Mouse (Mus musculus) brown adipose tissue, adult 24 weeks (tissue): Measurements from ENCODE around the gene Fam78b. TPM values are rescaled to one million over a fixed set of nuclear protein-coding genes. Genes with fewer than 3 reads are reported as not detected.

Source experiments
- H3K27ac ChIP-seq: fragments of 200-500 bp; replicated peaks from 2 replicates; pipeline ENCODE4 v1.5.1; 2012; ENCODE audit warnings: low read depth, mild to moderate bottlenecking, low read length
- H3K4me1 ChIP-seq: fragments of 200-500 bp; 2 replicates; pipeline ENCODE4 v1.6.1; 2012; ENCODE audit warnings: low read length, mixed read lengths; ENCODE audit not compliant: control insufficient read depth, insufficient read depth, insufficient read length
- H3K4me3 ChIP-seq: fragments of 200-500 bp; 2 replicates; pipeline ENCODE4 v1.5.1; 2012; ENCODE audit warnings: low read depth, mild to moderate bottlenecking, low read length, moderate library complexity; ENCODE audit not compliant: insufficient read depth
- polyA plus RNA-seq: library from polyadenylated mRNA; stranded (reverse); fragments of >200 nt; gene quantifications from 2 replicates; pipeline ENCODE4 v1.2.4, GENCODE M21; 2012; ENCODE audit not compliant: missing spikeins, insufficient read depth, insufficient read length

Fam78b gene
- 5.0 and 8.0 TPM in 2 replicates for polyA plus RNA-seq

DNA sequence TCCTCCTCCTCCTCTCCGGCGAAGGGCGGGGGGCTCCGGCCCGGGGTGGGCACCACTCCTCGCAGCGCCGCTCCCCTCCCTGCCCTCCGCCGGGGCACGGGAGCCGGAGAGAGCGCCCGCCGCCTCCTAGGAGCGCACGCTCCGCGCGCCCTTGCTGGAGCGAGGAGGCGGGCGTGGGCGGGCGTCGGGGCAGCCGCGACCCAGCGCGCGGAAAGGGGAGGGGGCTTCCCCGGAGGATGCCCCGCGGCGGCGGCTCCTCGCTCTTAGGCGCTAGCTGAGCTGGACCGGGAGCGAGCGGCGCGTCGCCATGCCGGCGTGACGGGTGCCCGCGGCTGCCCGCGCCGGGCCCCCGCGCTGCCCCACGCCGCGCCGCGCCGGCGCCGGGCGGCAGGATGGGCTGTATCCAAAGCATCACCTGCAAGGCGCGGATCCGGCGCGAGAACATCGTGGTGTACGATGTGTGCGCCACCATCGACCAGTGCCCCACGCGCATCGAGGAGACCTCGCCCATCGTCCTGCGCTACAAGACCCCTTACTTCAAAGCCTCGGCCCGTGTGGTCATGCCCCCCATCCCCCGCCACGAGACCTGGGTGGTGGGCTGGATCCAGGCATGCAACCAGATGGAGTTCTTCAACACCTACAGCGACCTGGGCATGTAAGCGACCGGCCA is at the start of gene Fam78b:
Gene Fam78b (plus strand): TSS at position 244 of the 670 bp plus-strand sequence.
- peak within 1 kb of the TSS; percentile 80 for H3K4me3 ChIP-seq
- peak within 1 kb of the TSS; percentile 63 for H3K27ac ChIP-seq
- peaks cover 13% of the 10 kb centered on the region for H3K4me1 ChIP-seq

- Histone ChIP-seq H3K4me1 (no peaks in the 10 kb centered on the region), H3K27ac (no peak overlapping the region), H3K4me3 (no peak overlapping the region)
These were observed 36.7 kb upstream of the Fam78b start for GRCm38 (mm10) chr1:166964508-166964907.

- Histone ChIP-seq H3K4me1 (no peaks in the 10 kb centered on the region; the same call in 1 of the 2 replicates), H3K4me3 (no peak overlapping the region), H3K27ac (no peak overlapping the region)
These were observed 32.9 kb upstream of the Fam78b start for GRCm38 (mm10) chr1:166968271-166968670.

DNA sequence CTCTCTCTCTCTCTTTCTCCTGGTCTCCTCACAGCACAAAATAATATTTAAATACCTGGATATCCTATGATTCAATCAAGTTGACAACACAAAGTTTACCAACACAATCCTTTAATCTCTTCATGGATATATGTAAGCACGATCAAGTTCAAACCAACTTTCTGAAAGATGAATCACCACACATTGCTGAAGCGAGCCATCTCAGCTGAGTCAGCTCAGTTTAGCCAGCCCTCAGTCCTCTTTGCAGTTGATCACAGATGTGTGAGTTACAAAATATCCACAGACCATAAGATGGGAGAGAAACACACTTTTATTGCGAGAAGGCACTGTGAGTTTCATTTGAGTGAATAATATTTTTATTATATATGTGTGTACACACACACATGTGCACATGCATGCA is 27.5 kb upstream of the Fam78b start:
- Histone ChIP-seq H3K27ac (no peak overlapping the region), H3K4me1 (no peaks in the 10 kb centered on the region; the same call in 1 of the 2 replicates), H3K4me3 (no peak overlapping the region)

DNA sequence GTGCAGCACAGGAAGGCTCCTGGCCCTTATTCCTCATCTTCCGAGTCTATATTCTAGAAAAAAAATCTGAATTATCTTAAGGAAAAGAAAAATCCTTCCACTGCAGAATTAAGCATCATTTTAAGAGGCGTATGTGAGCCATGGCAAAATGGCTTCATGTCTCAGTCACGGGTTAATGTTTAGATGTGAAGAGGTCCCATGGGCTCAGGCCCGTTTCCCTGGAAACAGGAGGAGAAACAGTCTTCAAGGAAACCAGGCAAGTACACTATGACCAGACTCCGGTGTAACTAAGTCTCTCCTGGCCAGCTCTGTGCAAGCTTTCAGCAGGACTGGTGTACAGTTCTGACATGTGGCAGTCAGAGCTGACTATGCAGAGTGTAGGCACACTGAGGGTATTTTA is 22.6 kb upstream of the Fam78b start:
- no peak overlapping the region for H3K4me3 ChIP-seq
- no peak overlapping the region for H3K27ac ChIP-seq
- no peaks in the 10 kb centered on the region for H3K4me1 ChIP-seq

DNA sequence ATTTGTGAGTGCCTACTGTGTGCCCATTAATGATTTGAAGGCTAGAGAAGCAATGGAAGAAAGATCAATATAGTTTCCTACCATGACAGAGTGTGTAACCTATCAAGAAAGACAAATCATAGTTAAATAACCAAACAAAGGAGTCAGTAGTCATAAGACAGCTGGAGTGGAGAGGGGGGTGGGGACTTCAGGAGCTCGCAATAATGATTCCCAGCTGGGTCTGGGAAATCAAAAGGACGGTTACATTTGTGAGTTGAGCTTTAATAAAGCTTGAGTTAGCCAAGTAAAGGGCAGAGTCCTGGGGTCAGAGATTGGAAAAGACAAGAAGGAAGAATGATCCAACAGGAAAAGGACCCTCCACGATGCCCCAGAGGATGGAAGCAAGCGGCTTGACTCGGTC is 7.0 kb upstream of the Fam78b start:
- Histone ChIP-seq H3K4me1 (peaks cover 5% of the 10 kb centered on the region; the same call in 1 of the 2 replicates), H3K27ac (no peak overlapping the region), H3K4me3 (no peak overlapping the region)

DNA sequence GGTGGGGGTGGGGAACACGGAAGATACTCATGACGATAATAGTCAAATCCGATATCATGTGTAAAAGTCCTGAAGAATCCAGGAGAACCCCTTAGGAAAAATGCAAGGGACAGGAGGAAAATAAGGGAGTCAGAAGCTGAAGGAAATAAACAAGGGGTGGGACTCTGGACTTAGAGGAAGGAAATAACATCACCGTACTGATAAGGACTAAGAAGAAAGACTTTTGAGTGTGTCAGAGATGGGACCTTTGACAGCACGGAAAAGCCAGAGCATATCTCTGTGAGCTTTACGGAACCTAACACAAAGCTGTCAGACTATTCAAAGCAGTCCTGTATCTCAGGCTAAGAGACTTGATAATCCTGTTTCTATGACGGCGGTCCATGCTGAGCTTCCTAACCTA is 5.0 kb upstream of the Fam78b start:
- peaks cover 5% of the 10 kb centered on the region; the same call in 1 of the 2 replicates for H3K4me1 ChIP-seq
- 0 out of 2 replicates have a peak overlapping the region, but pooled peaks have one; percentile 7 for H3K27ac ChIP-seq
- H3K4me3 ChIP-seq = no peak overlapping the region

GRCm38 (mm10) chr1:166996811-166997210 is 4.4 kb upstream of the Fam78b start:
- Histone ChIP-seq H3K27ac (0 out of 2 replicates have a peak overlapping the region, but pooled peaks have one; percentile 7), H3K4me3 (no peak overlapping the region), H3K4me1 (peaks cover 5% of the 10 kb centered on the region; the same call in 1 of the 2 replicates)

- Histone ChIP-seq H3K4me3 (peak overlapping the region; percentile 80), H3K4me1 (peaks cover 13% of the 10 kb centered on the region), H3K27ac (peak overlapping the region; percentile 55; the same call in 1 of the 2 replicates)
These were observed 566 bp upstream of the Fam78b start for GRCm38 (mm10) chr1:167000529-167001173.

DNA sequence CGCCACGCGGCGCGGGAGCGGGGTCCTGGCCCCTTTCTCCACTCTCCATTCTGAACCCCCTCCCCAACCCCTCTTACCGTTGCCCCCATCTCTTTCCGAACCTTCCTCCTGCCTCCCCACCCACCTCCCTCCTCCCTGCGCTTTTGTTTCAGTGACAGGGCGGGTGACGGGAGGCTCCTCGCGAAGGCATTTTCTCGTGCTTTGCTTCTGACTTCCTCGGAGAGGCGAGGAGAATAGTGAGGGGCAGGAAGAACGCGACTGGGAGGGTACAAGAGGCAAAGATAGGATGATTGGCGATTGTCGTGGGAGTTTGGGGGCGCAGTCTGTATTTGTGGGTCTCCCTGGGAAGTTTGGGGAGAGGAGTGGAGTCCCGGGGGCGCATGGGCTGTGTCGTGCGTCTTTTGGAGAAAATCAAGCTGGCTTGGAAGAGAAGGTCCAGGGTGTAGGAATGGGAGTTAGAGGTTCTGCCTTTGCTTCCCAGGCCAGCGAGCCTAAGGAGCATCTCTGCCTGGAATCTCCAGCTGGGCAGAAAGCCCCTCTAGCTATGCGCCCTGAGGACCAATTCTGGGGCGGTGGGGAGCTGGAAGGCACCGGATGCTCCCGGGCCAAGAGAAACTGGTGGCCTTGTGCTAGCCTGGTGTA is 748 bp downstream of the Fam78b start:
- H3K4me3 ChIP-seq = peak overlapping the region; percentile 71
- peaks cover 14% of the 10 kb centered on the region for H3K4me1 ChIP-seq
- H3K27ac ChIP-seq = peak overlapping the region; percentile 63

- Histone ChIP-seq H3K27ac (peak overlapping the region; percentile 63), H3K4me3 (peak overlapping the region; percentile 71), H3K4me1 (peaks cover 19% of the 10 kb centered on the region)
These were observed 1.3 kb downstream of the Fam78b start for GRCm38 (mm10) chr1:167002486-167002850.

DNA sequence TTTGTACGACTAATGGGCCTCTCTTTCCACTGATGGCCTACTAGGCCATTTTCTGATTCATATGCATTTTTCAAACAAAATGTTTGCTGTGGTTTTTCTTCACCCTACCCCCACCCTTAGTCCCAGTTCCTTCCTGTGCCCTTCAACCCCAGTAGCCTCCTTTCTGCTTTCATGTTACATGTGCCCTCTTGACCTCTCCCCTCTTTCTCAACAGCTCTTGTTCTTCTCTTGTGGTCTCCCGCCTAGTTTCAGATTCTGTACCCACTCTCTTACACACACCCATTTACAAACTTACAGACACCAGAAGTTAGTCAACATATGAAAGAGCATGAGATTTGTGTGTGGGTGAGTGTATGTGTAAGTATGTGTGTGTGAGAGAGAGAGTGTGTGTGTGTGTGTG is 3.4 kb downstream of the Fam78b start:
- Histone ChIP-seq H3K27ac (peak overlapping the region; percentile 55), H3K4me3 (no peak overlapping the region), H3K4me1 (peaks cover 19% of the 10 kb centered on the region)

DNA sequence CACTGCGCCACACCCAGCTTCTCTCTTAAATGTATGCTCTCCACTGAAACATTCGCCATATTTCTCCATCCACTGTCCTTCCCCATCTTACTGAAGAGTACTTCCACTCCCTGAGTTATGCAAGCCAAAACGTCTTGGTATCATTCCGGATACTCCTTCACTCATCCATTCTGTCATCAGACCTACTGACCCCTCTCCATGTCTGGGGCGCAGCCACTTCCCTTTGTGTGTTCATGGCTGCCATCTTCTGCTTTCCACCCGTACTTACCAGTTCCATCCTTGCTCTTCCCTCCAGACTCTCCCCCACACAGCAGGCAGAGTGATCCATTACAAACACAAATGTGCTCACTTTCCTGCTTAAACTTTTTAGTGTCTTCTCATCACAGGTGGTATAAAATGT is 6.1 kb downstream of the Fam78b start:
- peaks cover 19% of the 10 kb centered on the region for H3K4me1 ChIP-seq

GRCm38 (mm10) chr1:167010190-167010589 is 9.0 kb downstream of the Fam78b start:
- Histone ChIP-seq H3K4me1 (peaks cover 11% of the 10 kb centered on the region), H3K4me3 (no peak overlapping the region), H3K27ac (no peak overlapping the region)

More for the DNA sequence above, 6.1 kb downstream of the Fam78b start:
- no peak overlapping the region for H3K4me3 ChIP-seq
- no peak overlapping the region for H3K27ac ChIP-seq

DNA sequence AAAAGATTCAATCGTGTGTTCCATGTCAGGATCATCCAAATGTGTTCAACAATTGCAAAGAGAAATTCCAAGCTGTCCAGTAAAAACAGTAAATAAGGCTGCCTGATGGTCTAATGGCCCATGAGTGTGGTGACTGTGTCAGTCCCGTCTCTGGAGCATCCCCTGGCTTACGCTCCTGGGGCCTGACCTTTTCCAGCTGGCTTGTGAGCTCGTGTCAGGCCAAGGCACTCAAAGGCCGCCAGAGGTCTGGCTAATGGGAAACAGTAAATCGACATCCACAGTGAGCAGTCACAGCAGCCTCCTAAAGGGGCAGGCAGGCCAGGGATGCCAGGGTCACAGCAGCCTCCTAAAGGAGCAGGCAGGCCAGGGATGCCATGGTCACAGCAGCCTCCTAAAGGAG is 10.1 kb downstream of the Fam78b start:
- H3K4me3 ChIP-seq = no peak overlapping the region
- no peak overlapping the region for H3K27ac ChIP-seq
- peaks cover 14% of the 10 kb centered on the region for H3K4me1 ChIP-seq
